Mouse (Mus musculus): Measurements from ENCODE around the gene Wwc1.

DNA sequence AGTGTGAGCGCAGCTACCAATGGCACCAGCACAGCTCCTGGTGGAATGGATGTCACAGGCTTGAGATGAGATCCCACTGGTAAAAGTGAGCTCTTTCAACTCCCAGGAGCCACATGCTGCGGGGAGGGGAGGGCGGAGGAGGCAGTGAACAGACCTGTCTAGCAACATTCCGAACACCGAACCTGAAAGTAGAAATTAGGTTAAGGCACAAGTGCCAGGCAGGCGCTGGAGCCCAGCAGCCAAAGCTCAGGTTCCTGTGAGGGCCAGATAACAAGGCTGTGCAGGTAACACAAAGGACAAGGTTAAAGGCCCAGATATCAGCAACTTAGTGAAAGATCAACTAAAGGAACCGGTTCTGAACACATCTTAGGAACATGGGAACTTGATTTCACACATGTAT lies 54.7 kb downstream of the Wwc1 start:
- TF ChIP-seq POLR2A (IDR thresholded peaks at IDR 0.05; ENCODE audit: control insufficient read depth, extremely low read depth, insufficient read depth, low read length, poor library complexity) (no peak), CTCF (IDR thresholded peaks at IDR 0.05; ENCODE audit: borderline replicate concordance, control insufficient read depth, extremely low read depth, insufficient read depth, low read length, poor library complexity) (no peak)
